Mouse (Mus musculus): ENCODE data around the gene Zc3hav1. TPM values are rescaled to one million over a fixed set of nuclear protein-coding genes. Genes with fewer than 3 reads are reported as not detected.

The Zc3hav1 gene
- polyA plus RNA-seq, 1 experiment from 2014 or later: 1.2 TPM

GRCm38 (mm10) chr6:38348811-38349453, 5.5 kb downstream of the Zc3hav1 start:
- WGBS: 91% methylated on average over 6 of the region's 6 CpGs
- Histone ChIP-seq H3K36me3 (no peaks in the 10 kb centered on the region), H3K4me2 (no peak overlapping the region), H3K4me3 (no peak overlapping the region), H3K27me3 (peaks cover 45% of the 10 kb centered on the region), H3K27ac (no peak overlapping the region), H3K9ac (no peak overlapping the region), H3K4me1 (replicated peaks) (peaks cover 4% of the 10 kb centered on the region), H3K9me3 (no peaks in the 10 kb centered on the region)
- ATAC-seq (ENCODE audit: low FRiP score): no peak

- WGBS: 82% methylated on average over 5 of the region's 5 CpGs
- Histone ChIP-seq H3K27me3 (peaks cover 34% of the 10 kb centered on the region), H3K9ac (no peak overlapping the region), H3K27ac (no peak overlapping the region), H3K36me3 (no peaks in the 10 kb centered on the region), H3K4me1 (replicated peaks) (no peaks in the 10 kb centered on the region), H3K4me2 (no peak overlapping the region), H3K9me3 (no peaks in the 10 kb centered on the region), H3K4me3 (no peak overlapping the region)
- ATAC-seq (ENCODE audit: low FRiP score): no peak
These were observed 6.5 kb downstream of the Zc3hav1 start for GRCm38 (mm10) chr6:38347875-38348274.

GRCm38 (mm10) chr6:38345796-38346195, 8.6 kb downstream of the Zc3hav1 start:
- H3K27ac ChIP-seq: no peak overlapping the region
- H3K36me3 ChIP-seq: no peaks in the 10 kb centered on the region
- H3K4me3 ChIP-seq: no peak overlapping the region
- no peak overlapping the region for H3K4me2 ChIP-seq
- peaks cover 15% of the 10 kb centered on the region for H3K27me3 ChIP-seq
- ATAC-seq (ENCODE audit: low FRiP score): no peak
- 59% methylated on average over 7 of the region's 7 CpGs for WGBS
- H3K9ac ChIP-seq: no peak overlapping the region
- H3K4me1 ChIP-seq (replicated peaks): no peaks in the 10 kb centered on the region
- H3K9me3 ChIP-seq: no peaks in the 10 kb centered on the region

- 87% methylated on average over 7 of the region's 7 CpGs for WGBS
These were observed 10.3 kb downstream of the Zc3hav1 start for GRCm38 (mm10) chr6:38344006-38344670.

GRCm38 (mm10) chr6:38343581-38343980, 10.8 kb downstream of the Zc3hav1 start:
- Histone ChIP-seq H3K27me3 (no peaks in the 10 kb centered on the region), H3K27ac (no peak overlapping the region), H3K4me3 (no peak overlapping the region), H3K9me3 (no peaks in the 10 kb centered on the region), H3K36me3 (no peaks in the 10 kb centered on the region), H3K4me1 (replicated peaks) (no peaks in the 10 kb centered on the region), H3K9ac (no peak overlapping the region), H3K4me2 (no peak overlapping the region)
- no peak for ATAC-seq (ENCODE audit: low FRiP score)
- 43% methylated on average over 3 of the region's 3 CpGs for WGBS

More at GRCm38 (mm10) chr6:38344006-38344670, 10.3 kb downstream of the Zc3hav1 start:
- Histone ChIP-seq H3K4me3 (no peak overlapping the region), H3K9ac (no peak overlapping the region), H3K4me1 (replicated peaks) (no peaks in the 10 kb centered on the region), H3K4me2 (no peak overlapping the region), H3K27ac (no peak overlapping the region), H3K9me3 (no peaks in the 10 kb centered on the region), H3K36me3 (no peaks in the 10 kb centered on the region), H3K27me3 (no peaks in the 10 kb centered on the region)
- no peak for ATAC-seq (ENCODE audit: low FRiP score)

- no peak for ATAC-seq (ENCODE audit: low FRiP score)
- Histone ChIP-seq H3K36me3 (no peaks in the 10 kb centered on the region), H3K27ac (no peak overlapping the region), H3K4me2 (no peak overlapping the region), H3K4me1 (replicated peaks) (no peaks in the 10 kb centered on the region), H3K4me3 (no peak overlapping the region), H3K9me3 (no peaks in the 10 kb centered on the region), H3K9ac (no peak overlapping the region), H3K27me3 (no peaks in the 10 kb centered on the region)
- 74% methylated on average over 8 of the region's 8 CpGs for WGBS
These were observed 11.8 kb downstream of the Zc3hav1 start for GRCm38 (mm10) chr6:38342666-38342992.

GRCm38 (mm10) chr6:38341751-38342665, 12.4 kb downstream of the Zc3hav1 start:
- no peak overlapping the region for H3K4me2 ChIP-seq
- H3K9me3 ChIP-seq: no peaks in the 10 kb centered on the region
- H3K27ac ChIP-seq: no peak overlapping the region
- no peak for ATAC-seq (ENCODE audit: low FRiP score)
- no peaks in the 10 kb centered on the region for H3K4me1 ChIP-seq (replicated peaks)
- no peak overlapping the region for H3K4me3 ChIP-seq
- no peaks in the 10 kb centered on the region for H3K27me3 ChIP-seq
- 81% methylated on average over 11 of the region's 11 CpGs for WGBS
- H3K36me3 ChIP-seq: no peaks in the 10 kb centered on the region
- no peak overlapping the region for H3K9ac ChIP-seq

GRCm38 (mm10) chr6:38339078-38339477, 15.3 kb downstream of the Zc3hav1 start:
- H3K4me2 ChIP-seq: no peak overlapping the region
- H3K27ac ChIP-seq: no peak overlapping the region
- no peaks in the 10 kb centered on the region for H3K4me1 ChIP-seq (replicated peaks)
- no peak for ATAC-seq (ENCODE audit: low FRiP score)
- no peak overlapping the region for H3K9ac ChIP-seq
- no peaks in the 10 kb centered on the region for H3K9me3 ChIP-seq
- WGBS: 71% methylated on average over 2 of the region's 2 CpGs
- no peaks in the 10 kb centered on the region for H3K36me3 ChIP-seq
- H3K4me3 ChIP-seq: no peak overlapping the region
- no peaks in the 10 kb centered on the region for H3K27me3 ChIP-seq

GRCm38 (mm10) chr6:38337951-38338350, 16.5 kb downstream of the Zc3hav1 start:
- H3K9me3 ChIP-seq: no peaks in the 10 kb centered on the region
- no peak overlapping the region for H3K4me3 ChIP-seq
- no peak overlapping the region for H3K4me2 ChIP-seq
- H3K4me1 ChIP-seq (replicated peaks): no peaks in the 10 kb centered on the region
- no peak overlapping the region for H3K27ac ChIP-seq
- ATAC-seq (ENCODE audit: low FRiP score): no peak
- 86% methylated on average over 6 of the region's 6 CpGs for WGBS
- H3K27me3 ChIP-seq: no peaks in the 10 kb centered on the region
- no peaks in the 10 kb centered on the region for H3K36me3 ChIP-seq
- H3K9ac ChIP-seq: no peak overlapping the region

- 93% methylated on average over 4 of the region's 4 CpGs for WGBS
These were observed 17.2 kb downstream of the Zc3hav1 start for GRCm38 (mm10) chr6:38337166-38337705.

GRCm38 (mm10) chr6:38335264-38335663, 19.1 kb downstream of the Zc3hav1 start:
- H3K4me1 ChIP-seq (replicated peaks): no peaks in the 10 kb centered on the region
- no peak overlapping the region for H3K27ac ChIP-seq
- H3K9me3 ChIP-seq: no peaks in the 10 kb centered on the region
- ATAC-seq (ENCODE audit: low FRiP score): no peak
- H3K4me3 ChIP-seq: no peak overlapping the region
- H3K4me2 ChIP-seq: no peak overlapping the region
- H3K36me3 ChIP-seq: no peaks in the 10 kb centered on the region
- WGBS: 83% methylated on average over 6 of the region's 6 CpGs
- H3K27me3 ChIP-seq: no peaks in the 10 kb centered on the region
- H3K9ac ChIP-seq: no peak overlapping the region

More at GRCm38 (mm10) chr6:38337166-38337705, 17.2 kb downstream of the Zc3hav1 start:
- Histone ChIP-seq H3K27me3 (no peaks in the 10 kb centered on the region), H3K4me1 (replicated peaks) (no peaks in the 10 kb centered on the region), H3K4me2 (no peak overlapping the region), H3K9ac (no peak overlapping the region), H3K4me3 (no peak overlapping the region), H3K9me3 (no peaks in the 10 kb centered on the region), H3K36me3 (no peaks in the 10 kb centered on the region), H3K27ac (no peak overlapping the region)
- ATAC-seq (ENCODE audit: low FRiP score): no peak

GRCm38 (mm10) chr6:38326596-38326995, 27.8 kb downstream of the Zc3hav1 start:
- Histone ChIP-seq H3K4me3 (no peak overlapping the region), H3K4me1 (replicated peaks) (no peaks in the 10 kb centered on the region), H3K27ac (no peak overlapping the region), H3K4me2 (no peak overlapping the region), H3K9ac (no peak overlapping the region), H3K9me3 (no peaks in the 10 kb centered on the region), H3K36me3 (no peaks in the 10 kb centered on the region), H3K27me3 (no peaks in the 10 kb centered on the region)
- WGBS: 31% methylated on average over 4 of the region's 4 CpGs
- ATAC-seq (ENCODE audit: low FRiP score): peak; percentile 66; the same call in 1 of the 2 replicates

All from hindbrain, embryonic 13.5 days (tissue).